Mouse (Mus musculus): ENCODE data around the gene Dok7. TPM values are rescaled to one million over a fixed set of nuclear protein-coding genes. Genes with fewer than 3 reads are reported as not detected.

Dok7 gene
- polyA plus RNA-seq, 1 experiment: 15.8 TPM

DNA sequence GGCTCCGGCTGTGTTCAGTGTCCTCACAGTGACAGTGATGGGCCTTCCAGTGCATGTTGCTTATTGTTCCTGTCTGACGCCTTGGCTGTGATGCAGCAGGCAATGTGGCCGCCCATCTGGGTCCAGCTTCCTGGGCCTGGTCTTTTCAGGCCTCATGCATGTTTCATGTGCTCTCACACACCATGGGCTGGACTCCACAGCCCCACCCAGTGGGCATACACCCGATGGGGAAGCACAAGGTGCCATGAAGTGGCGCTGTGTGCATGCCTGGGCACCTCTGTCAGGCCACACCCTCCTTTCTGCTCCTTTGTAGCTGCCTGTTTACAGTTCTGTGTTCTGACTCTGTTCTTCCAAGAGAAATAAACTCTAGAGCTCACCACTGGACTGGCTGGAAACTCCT is 23.5 kb upstream of the Dok7 start:
- no peaks in the 10 kb centered on the region for H3K27me3 ChIP-seq (ENCODE audit: control insufficient read depth, insufficient read depth, insufficient read length)
- no peaks in the 10 kb centered on the region for H3K79me3 ChIP-seq (ENCODE audit: low read depth)
- no peak for TF ChIP-seq MAX (IDR thresholded peaks at IDR 0.05)
- no peak for TF ChIP-seq USF1 (IDR thresholded peaks at IDR 0.05; ENCODE audit: low read depth)
- peak; percentile 29 for TF ChIP-seq CTCF (IDR thresholded peaks at IDR 0.05; ENCODE audit: control insufficient read depth, insufficient read depth, insufficient read length)
- no peak overlapping the region for H3K4me3 ChIP-seq (ENCODE audit: insufficient read depth, poor library complexity, severe bottlenecking)
- peaks cover 9% of the 10 kb centered on the region for H3K36me3 ChIP-seq (ENCODE audit: control insufficient read depth, insufficient read depth)
- no peak overlapping the region for H3ac ChIP-seq (ENCODE audit: control insufficient read depth, insufficient read length, low read depth)
- no peaks in the 10 kb centered on the region for H3K79me2 ChIP-seq (ENCODE audit: control insufficient read depth, insufficient read depth)

DNA sequence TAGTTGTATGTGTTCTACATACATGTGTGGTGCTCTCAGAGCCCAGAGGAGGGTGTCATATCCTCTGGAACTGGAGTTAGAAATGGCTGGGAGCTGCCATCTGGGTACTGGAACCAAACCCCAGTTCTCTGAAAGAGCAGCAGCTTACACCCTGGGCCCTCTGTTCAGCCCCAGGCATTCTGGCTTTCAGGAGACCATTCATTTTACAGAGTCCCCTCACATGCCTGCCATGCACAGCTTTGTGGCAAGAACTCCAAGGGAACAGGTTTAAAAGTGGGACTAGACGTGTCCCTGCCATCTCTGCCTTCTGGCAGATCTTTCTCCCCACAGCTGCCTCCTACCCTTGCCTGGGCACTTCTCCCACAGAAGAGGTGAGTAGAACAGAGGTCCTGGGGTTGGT is 22.9 kb upstream of the Dok7 start:
- H3K4me3 ChIP-seq (ENCODE audit: insufficient read depth, poor library complexity, severe bottlenecking): no peak overlapping the region
- H3K79me3 ChIP-seq (ENCODE audit: low read depth): no peaks in the 10 kb centered on the region
- no peaks in the 10 kb centered on the region for H3K27me3 ChIP-seq (ENCODE audit: control insufficient read depth, insufficient read depth, insufficient read length)
- peaks cover 5% of the 10 kb centered on the region for H3K36me3 ChIP-seq (ENCODE audit: control insufficient read depth, insufficient read depth)
- no peak overlapping the region for H3ac ChIP-seq (ENCODE audit: control insufficient read depth, insufficient read length, low read depth)
- TF ChIP-seq CTCF (IDR thresholded peaks at IDR 0.05; ENCODE audit: control insufficient read depth, insufficient read depth, insufficient read length) (no peak), USF1 (IDR thresholded peaks at IDR 0.05; ENCODE audit: low read depth) (no peak)
- no peaks in the 10 kb centered on the region for H3K79me2 ChIP-seq (ENCODE audit: control insufficient read depth, insufficient read depth)

DNA sequence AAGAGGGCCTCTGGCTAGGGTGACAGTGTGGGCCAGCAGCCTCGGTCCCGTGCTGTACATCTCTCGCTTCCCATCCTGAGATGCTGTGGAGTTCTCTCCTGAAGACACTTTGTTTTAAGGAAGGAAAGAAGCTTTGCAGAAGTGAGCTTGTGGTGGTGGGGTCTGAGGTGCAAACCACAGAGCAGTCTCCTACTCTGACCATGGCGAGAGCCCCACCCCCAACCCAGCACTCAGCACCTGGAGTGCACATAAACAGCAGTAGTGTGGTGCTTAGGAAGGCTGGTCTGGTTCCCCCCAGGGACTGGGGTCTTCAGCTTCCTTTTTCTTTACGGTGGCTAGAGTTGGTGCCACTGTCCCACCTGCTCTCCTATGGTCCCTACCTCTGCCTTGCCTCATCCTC is 21.4 kb upstream of the Dok7 start:
- Histone ChIP-seq H3K79me3 (ENCODE audit: low read depth) (no peaks in the 10 kb centered on the region), H3K36me3 (ENCODE audit: control insufficient read depth, insufficient read depth) (no peaks in the 10 kb centered on the region), H3ac (ENCODE audit: control insufficient read depth, insufficient read length, low read depth) (no peak overlapping the region), H3K27me3 (ENCODE audit: control insufficient read depth, insufficient read depth, insufficient read length) (no peaks in the 10 kb centered on the region), H3K79me2 (ENCODE audit: control insufficient read depth, insufficient read depth) (no peaks in the 10 kb centered on the region), H3K4me3 (ENCODE audit: insufficient read depth, poor library complexity, severe bottlenecking) (no peak overlapping the region)
- no peak for TF ChIP-seq USF1 (IDR thresholded peaks at IDR 0.05; ENCODE audit: low read depth)
- no peak for TF ChIP-seq CTCF (IDR thresholded peaks at IDR 0.05; ENCODE audit: control insufficient read depth, insufficient read depth, insufficient read length)
- no peak for TF ChIP-seq CEBPB (IDR thresholded peaks at IDR 0.05; ENCODE audit: low read depth)
- no peak for TF ChIP-seq FOSL1 (IDR thresholded peaks at IDR 0.05; ENCODE audit: insufficient read depth, low read length, poor library complexity, severe bottlenecking)
- no peak for TF ChIP-seq MYOD1 (IDR thresholded peaks at IDR 0.05; ENCODE audit: control insufficient read depth, insufficient read length, low read depth)
- no peak for TF ChIP-seq MAX (IDR thresholded peaks at IDR 0.05)
- TF ChIP-seq MYOG (IDR thresholded peaks at IDR 0.05; ENCODE audit: control insufficient read depth, extremely low read depth, insufficient read length): no peak

DNA sequence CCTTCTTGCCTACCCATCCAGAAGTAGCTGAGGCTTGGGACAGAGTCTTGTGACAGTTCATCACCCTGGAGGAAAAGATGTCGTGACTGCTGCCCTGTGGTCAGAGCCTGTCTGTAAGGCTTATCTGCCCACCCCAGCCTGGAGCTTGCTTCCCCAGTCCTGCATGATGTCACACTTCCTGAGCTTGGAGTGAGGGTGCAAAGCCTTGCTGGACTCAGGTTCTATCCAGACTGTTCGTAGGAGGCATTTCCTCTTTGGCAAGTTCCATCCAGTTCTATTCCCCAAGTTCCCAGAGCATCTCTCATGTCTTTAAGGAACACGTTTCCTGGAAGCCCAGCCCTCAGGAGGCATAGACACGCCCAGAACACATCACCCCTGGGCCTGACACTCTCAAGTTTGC is 20.8 kb upstream of the Dok7 start:
- no peaks in the 10 kb centered on the region for H3K27me3 ChIP-seq (ENCODE audit: control insufficient read depth, insufficient read depth, insufficient read length)
- no peak overlapping the region for H3ac ChIP-seq (ENCODE audit: control insufficient read depth, insufficient read length, low read depth)
- no peaks in the 10 kb centered on the region for H3K79me3 ChIP-seq (ENCODE audit: low read depth)
- H3K36me3 ChIP-seq (ENCODE audit: control insufficient read depth, insufficient read depth): no peaks in the 10 kb centered on the region
- no peak overlapping the region for H3K4me3 ChIP-seq (ENCODE audit: insufficient read depth, poor library complexity, severe bottlenecking)
- TF ChIP-seq MAX (IDR thresholded peaks at IDR 0.05) (no peak), MYOG (IDR thresholded peaks at IDR 0.05; ENCODE audit: control insufficient read depth, extremely low read depth, insufficient read length) (no peak), MYOD1 (IDR thresholded peaks at IDR 0.05; ENCODE audit: control insufficient read depth, insufficient read length, low read depth) (no peak)
- H3K79me2 ChIP-seq (ENCODE audit: control insufficient read depth, insufficient read depth): no peaks in the 10 kb centered on the region

DNA sequence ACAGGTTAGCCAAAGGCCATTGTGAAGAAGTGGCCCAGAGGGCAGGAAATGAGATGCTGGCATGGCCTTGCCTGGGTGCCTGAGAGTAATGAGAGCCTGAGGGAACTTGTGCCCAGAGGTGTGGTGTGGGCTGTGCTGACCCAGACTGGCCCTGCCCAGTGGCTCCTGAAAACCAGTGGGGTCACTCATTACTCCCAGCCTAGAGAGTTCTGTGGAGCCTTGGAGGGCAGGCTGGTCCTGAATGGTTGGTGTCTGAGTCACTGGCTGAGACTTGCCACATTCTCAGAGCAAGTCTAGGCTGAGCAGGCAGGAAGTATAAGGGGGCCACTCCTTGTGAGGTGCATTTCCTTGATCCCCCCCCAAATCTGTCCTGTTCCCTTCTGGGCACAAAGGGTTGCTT is 19.1 kb upstream of the Dok7 start:
- no peak overlapping the region for H3ac ChIP-seq (ENCODE audit: control insufficient read depth, insufficient read length, low read depth)
- H3K4me3 ChIP-seq (ENCODE audit: insufficient read depth, poor library complexity, severe bottlenecking): no peak overlapping the region
- TF ChIP-seq CEBPB (IDR thresholded peaks at IDR 0.05; ENCODE audit: low read depth): no peak
- TF ChIP-seq MYOD1 (IDR thresholded peaks at IDR 0.05; ENCODE audit: control insufficient read depth, insufficient read length, low read depth): no peak
- no peak for TF ChIP-seq FOSL1 (IDR thresholded peaks at IDR 0.05; ENCODE audit: insufficient read depth, low read length, poor library complexity, severe bottlenecking)
- TF ChIP-seq MAX (IDR thresholded peaks at IDR 0.05): peak; percentile 15
- no peaks in the 10 kb centered on the region for H3K79me2 ChIP-seq (ENCODE audit: control insufficient read depth, insufficient read depth)
- no peaks in the 10 kb centered on the region for H3K36me3 ChIP-seq (ENCODE audit: control insufficient read depth, insufficient read depth)
- no peaks in the 10 kb centered on the region for H3K79me3 ChIP-seq (ENCODE audit: low read depth)
- no peaks in the 10 kb centered on the region for H3K27me3 ChIP-seq (ENCODE audit: control insufficient read depth, insufficient read depth, insufficient read length)

DNA sequence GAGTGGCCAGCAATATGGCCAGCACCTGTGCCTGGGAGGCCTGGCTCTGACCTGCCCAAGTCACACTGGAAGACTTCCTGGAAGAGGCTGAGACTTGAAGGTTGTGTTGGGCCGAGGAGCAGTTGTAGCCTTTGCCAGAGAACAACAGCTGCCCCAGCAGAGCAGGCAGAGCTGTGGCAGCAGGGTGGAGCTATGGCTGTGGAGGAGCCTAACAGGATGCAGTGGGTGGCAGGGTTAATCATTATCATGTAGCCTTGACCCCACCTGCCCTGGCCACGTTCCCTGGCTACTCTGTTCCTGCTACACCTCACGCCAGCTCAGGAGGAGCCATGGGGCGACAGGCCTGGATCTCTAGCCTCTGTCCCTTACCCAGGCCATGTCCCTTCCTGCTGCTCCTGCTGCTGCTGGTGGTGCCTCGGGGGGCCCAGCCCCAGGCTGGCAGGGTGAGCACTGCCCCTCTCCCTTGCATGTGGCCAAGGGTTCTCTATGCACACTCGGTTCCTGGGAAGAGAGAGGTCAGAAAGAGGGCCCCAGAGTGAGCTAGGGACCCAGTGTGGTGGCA is 15.2 kb upstream of the Dok7 start, which contains the start of gene Hgfac:
Hgfac (plus strand) TSS at position 242 of the 562 bp plus-strand sequence.
- no peaks in the 10 kb centered on the region for H3K79me2 ChIP-seq (ENCODE audit: control insufficient read depth, insufficient read depth)
- no peaks in the 10 kb centered on the region for H3K27me3 ChIP-seq (ENCODE audit: control insufficient read depth, insufficient read depth, insufficient read length)
- H3K79me3 ChIP-seq (ENCODE audit: low read depth): no peaks in the 10 kb centered on the region
- no peaks in the 10 kb centered on the region for H3K36me3 ChIP-seq (ENCODE audit: control insufficient read depth, insufficient read depth)
- TF ChIP-seq MYOD1 (IDR thresholded peaks at IDR 0.05; ENCODE audit: control insufficient read depth, insufficient read length, low read depth) (no peak), FOSL1 (IDR thresholded peaks at IDR 0.05; ENCODE audit: insufficient read depth, low read length, poor library complexity, severe bottlenecking) (no peak), CEBPB (IDR thresholded peaks at IDR 0.05; ENCODE audit: low read depth) (no peak), MYOG (IDR thresholded peaks at IDR 0.05; ENCODE audit: control insufficient read depth, extremely low read depth, insufficient read length) (no peak), USF1 (IDR thresholded peaks at IDR 0.05; ENCODE audit: low read depth) (no peak), CTCF (IDR thresholded peaks at IDR 0.05; ENCODE audit: control insufficient read depth, insufficient read depth, insufficient read length) (no peak), MAX (IDR thresholded peaks at IDR 0.05) (no peak)
- no peak within 1 kb of the TSS for H3ac ChIP-seq (ENCODE audit: control insufficient read depth, insufficient read length, low read depth)
- H3K4me3 ChIP-seq (ENCODE audit: insufficient read depth, poor library complexity, severe bottlenecking): no peak within 1 kb of the TSS
